21 mouse cellular contexts compared by ENCODE assay signal in the genomic region with DNA sequence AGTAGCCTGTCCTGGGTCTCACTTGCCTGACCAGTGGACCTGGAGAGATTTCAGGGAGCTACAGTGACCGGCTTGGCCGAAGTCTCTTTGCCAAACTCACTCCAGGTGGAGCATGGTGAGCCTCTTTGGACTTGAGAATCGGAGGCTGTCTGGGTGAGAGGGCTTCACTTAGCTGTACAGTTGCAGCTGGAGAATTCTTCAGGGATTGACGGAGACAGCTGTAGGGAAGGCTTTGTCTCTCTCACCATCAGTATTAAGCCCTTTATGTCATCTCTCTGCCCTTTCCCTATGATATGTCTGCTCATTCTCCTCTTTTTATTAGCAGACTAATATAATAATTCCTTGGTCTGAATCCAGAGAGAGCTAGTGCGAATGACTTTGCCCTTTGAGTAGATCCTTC. TPM values are rescaled to one million over a fixed set of nuclear protein-coding genes. Genes with fewer than 3 reads are reported as not detected.
A peak's percentile ranks its signal among the peaks of the same experiment; 100 is the strongest.
DNase-seq lines count a peak whose midpoint lies in the region; ATAC-seq and TF ChIP-seq lines count a peak whose summit lies in the region.
"Had no signal": no experiment of that assay in that cellular context is flagged by ENCODE, and none has a peak within 500 bp of the region (broad histone marks: within the 10 kb centered on the region; RNA-seq: fewer than 3 reads in every experiment).

No protein-coding gene starts in this region.

- no peak for ATAC-seq in intestine, embryonic 15.5 days
- no peak for ATAC-seq in intestine, postnatal 0 days
- no peak for ATAC-seq in embryonic facial prominence, embryonic 13.5 days (ENCODE audit: insufficient number of reproducible peaks, insufficient read depth, low FRiP score, low TSS enrichment, low read depth)
- no peak for ATAC-seq in limb, embryonic 14.5 days (ENCODE audit: low FRiP score, low read depth)
- no peak for ATAC-seq in erythroid progenitor cell, adult 5-6 weeks (replicated peaks; ENCODE audit: low FRiP score, poor library complexity, severe bottlenecking)
- ATAC-seq in CD4-positive, CD25-positive, alpha-beta regulatory T cell, adult 4 months: no peak
- ATAC-seq: forebrain, embryonic 14.5 days; liver, postnatal 0 days; lung, postnatal 0 days had no signal

- no peaks in the 10 kb centered on the region for H3K79me3 ChIP-seq in C2C12 (ENCODE audit: low read depth)

- H3K4me1 ChIP-seq in intestine, embryonic 15.5 days (replicated peaks): 0 out of 2 replicates have a peak, but pooled peaks cover 9% of the 10 kb centered on the region
- H3K4me1 ChIP-seq in intestine, postnatal 0 days (replicated peaks; ENCODE audit: control insufficient read depth, insufficient read depth, low read length): no peaks in the 10 kb centered on the region
- H3K4me1 ChIP-seq in embryonic facial prominence, embryonic 13.5 days: peaks cover 31% of the 10 kb centered on the region
- H3K4me1 ChIP-seq in limb, embryonic 14.5 days (ENCODE audit: control insufficient read depth, insufficient read depth, low read length): 0 out of 2 replicates have a peak, but pooled peaks cover 3% of the 10 kb centered on the region
- H3K4me1 ChIP-seq: midbrain, embryonic 12.5 days had no signal

- no peak overlapping the region for H3K4me2 ChIP-seq in intestine, embryonic 15.5 days (replicated peaks)
- no peak overlapping the region for H3K4me2 ChIP-seq in intestine, postnatal 0 days (replicated peaks; ENCODE audit: low read depth)
- H3K4me2 ChIP-seq in embryonic facial prominence, embryonic 13.5 days: no peak overlapping the region
- H3K4me2 ChIP-seq in limb, embryonic 14.5 days (replicated peaks; ENCODE audit: low read depth, low read length, severe bottlenecking): no peak overlapping the region
- H3K4me2 ChIP-seq: heart, embryonic 12.5 days; hindbrain, embryonic 12.5 days; midbrain, embryonic 12.5 days had no signal

- DNase-seq in limb, embryonic 14.5 days (ENCODE audit: low spot score): peak; percentile 53
- DNase-seq in Muller cell, postnatal 12 days (ENCODE audit: inconsistent ontology term): no peak
- DNase-seq: adrenal gland, postnatal 10 days; cerebellum, adult 18-20 months; cerebellum, postnatal 36 days; heart, postnatal 10 days; kidney, postnatal 4 days; liver, postnatal 0 days; right cerebral cortex, postnatal 14 days had no signal

- TF ChIP-seq POLR2A in limb, embryonic 14.5 days (IDR thresholded peaks at IDR 0.05; ENCODE audit: borderline replicate concordance, extremely low read depth, insufficient read depth, insufficient read length): no peak

- H3K9me3 ChIP-seq in intestine, embryonic 15.5 days: no peaks in the 10 kb centered on the region
- H3K9me3 ChIP-seq in intestine, postnatal 0 days (ENCODE audit: control insufficient read depth): no peaks in the 10 kb centered on the region
- no peaks in the 10 kb centered on the region for H3K9me3 ChIP-seq in embryonic facial prominence, embryonic 13.5 days
- H3K9me3 ChIP-seq in limb, embryonic 14.5 days (ENCODE audit: control insufficient read depth, low read length): no peaks in the 10 kb centered on the region
- H3K9me3 ChIP-seq: heart, embryonic 12.5 days; hindbrain, embryonic 12.5 days; midbrain, embryonic 12.5 days had no signal

- H3K36me3 ChIP-seq in intestine, embryonic 15.5 days: no peaks in the 10 kb centered on the region
- H3K36me3 ChIP-seq in intestine, postnatal 0 days (ENCODE audit: control insufficient read depth, insufficient read depth): no peaks in the 10 kb centered on the region
- H3K36me3 ChIP-seq in C2C12 (ENCODE audit: control insufficient read depth, insufficient read depth): no peaks in the 10 kb centered on the region
- no peaks in the 10 kb centered on the region for H3K36me3 ChIP-seq in embryonic facial prominence, embryonic 13.5 days
- H3K36me3 ChIP-seq in limb, embryonic 14.5 days (ENCODE audit: control insufficient read depth, insufficient read depth, low read length): no peaks in the 10 kb centered on the region
- H3K36me3 ChIP-seq: heart, embryonic 12.5 days; hindbrain, embryonic 12.5 days; midbrain, embryonic 12.5 days had no signal

- H3ac ChIP-seq in C2C12 (ENCODE audit: control insufficient read depth, insufficient read length, low read depth): no peak overlapping the region

- H3K4me3 ChIP-seq in intestine, embryonic 15.5 days (replicated peaks): no peak overlapping the region
- no peak overlapping the region for H3K4me3 ChIP-seq in intestine, postnatal 0 days (ENCODE audit: low read depth, low read length)
- no peak overlapping the region for H3K4me3 ChIP-seq in C2C12 (ENCODE audit: insufficient read depth, poor library complexity, severe bottlenecking)
- H3K4me3 ChIP-seq in embryonic facial prominence, embryonic 13.5 days: no peak overlapping the region
- no peak overlapping the region for H3K4me3 ChIP-seq in limb, embryonic 14.5 days (replicated peaks; ENCODE audit: low read length)
- H3K4me3 ChIP-seq: erythroblast, embryonic 14.5 days; heart, embryonic 12.5 days; hindbrain, embryonic 12.5 days; midbrain, embryonic 12.5 days had no signal

- 63% methylated on average over 5 of the region's 5 CpGs for WGBS in intestine, embryonic 15.5 days
- WGBS in intestine, postnatal 0 days: 79% methylated on average over 5 of the region's 5 CpGs
- WGBS in embryonic facial prominence, embryonic 13.5 days: 73% methylated on average over 5 of the region's 5 CpGs
- WGBS in limb, embryonic 14.5 days: 52% methylated on average over 5 of the region's 5 CpGs

- no peaks in the 10 kb centered on the region for H3K79me2 ChIP-seq in C2C12 (ENCODE audit: control insufficient read depth, insufficient read depth)

- TF ChIP-seq CTCF in intestine, postnatal 0 days (IDR thresholded peaks at IDR 0.05; ENCODE audit: low read depth): no peak
- no peak for TF ChIP-seq CTCF in C2C12 (IDR thresholded peaks at IDR 0.05; ENCODE audit: control insufficient read depth, insufficient read depth, insufficient read length)

- H3K9ac ChIP-seq in intestine, embryonic 15.5 days: no peak overlapping the region
- H3K9ac ChIP-seq in intestine, postnatal 0 days (ENCODE audit: low read depth, low read length): no peak overlapping the region
- no peak overlapping the region for H3K9ac ChIP-seq in embryonic facial prominence, embryonic 13.5 days
- H3K9ac ChIP-seq in limb, embryonic 14.5 days (ENCODE audit: low read depth, low read length, severe bottlenecking): no peak overlapping the region
- H3K9ac ChIP-seq: heart, embryonic 12.5 days; hindbrain, embryonic 12.5 days; liver, postnatal 0 days; midbrain, embryonic 12.5 days had no signal

- H3K27ac ChIP-seq in intestine, embryonic 15.5 days: peak overlapping the region; percentile 32; the same call in 1 of the 2 replicates
- H3K27ac ChIP-seq in intestine, postnatal 0 days (ENCODE audit: low read depth, low read length): no peak overlapping the region
- peak overlapping the region; percentile 51; the same call in 1 of the 2 replicates for H3K27ac ChIP-seq in embryonic facial prominence, embryonic 13.5 days
- peak overlapping the region; percentile 38; the same call in 1 of the 2 replicates for H3K27ac ChIP-seq in limb, embryonic 14.5 days (replicated peaks; ENCODE audit: low read depth, low read length)
- H3K27ac ChIP-seq: hindbrain, embryonic 12.5 days; midbrain, embryonic 12.5 days had no signal

- H3K27me3 ChIP-seq in intestine, embryonic 15.5 days (replicated peaks): no peaks in the 10 kb centered on the region
- no peaks in the 10 kb centered on the region for H3K27me3 ChIP-seq in intestine, postnatal 0 days (replicated peaks; ENCODE audit: control insufficient read depth, insufficient read depth, low read length)
- no peaks in the 10 kb centered on the region for H3K27me3 ChIP-seq in C2C12 (ENCODE audit: control insufficient read depth, insufficient read depth, insufficient read length)
- H3K27me3 ChIP-seq in embryonic facial prominence, embryonic 13.5 days: no peaks in the 10 kb centered on the region
- H3K27me3 ChIP-seq in limb, embryonic 14.5 days (ENCODE audit: control insufficient read depth, insufficient read depth, low read length): no peaks in the 10 kb centered on the region
- H3K27me3 ChIP-seq: hindbrain, embryonic 12.5 days; midbrain, embryonic 12.5 days had no signal

TF ChIP-seq in C2C12, 6 proteins besides CTCF, POLR2A, EP300 and RAD21:
- TF ChIP-seq MYOD1 (IDR thresholded peaks at IDR 0.05; ENCODE audit: control insufficient read depth, insufficient read length, low read depth) (peak; percentile 84), FOSL1 (IDR thresholded peaks at IDR 0.05; ENCODE audit: insufficient read depth, low read length, poor library complexity, severe bottlenecking) (no peak)
TF ChIP-seq in C2C12: peak in this region for 1.

RNA-seq across cellular contexts. Expression of a gene that starts 18.9 kb away (rescaled TPM):
- polyA plus RNA-seq in intestine, embryonic 15.5 days (2015; fragmentation: Nextera tagmentation; extraction: Ambion mirVana): 29.0 and 32.7 TPM in 2 replicates
- polyA plus RNA-seq in intestine, postnatal 0 days (2015; fragmentation: Nextera tagmentation; extraction: Ambion mirVana): 19.9 and 21.0 TPM in 2 replicates
- polyA plus RNA-seq in C2C12 (2012; fragmentation: generic; extraction: Trizol): 12.6 TPM
- 59.5 and 65.0 TPM in 2 replicates for polyA plus RNA-seq in embryonic facial prominence, embryonic 13.5 days (2015; fragmentation: Nextera tagmentation; extraction: Ambion mirVana)
- 39.9 and 56.5 TPM in 2 replicates for polyA plus RNA-seq in limb, embryonic 14.5 days (2012; rRNA removed)
- polyA plus RNA-seq in limb, embryonic 14.5 days (2014; fragmentation: Nextera tagmentation; extraction: Ambion mirVana): 32.5 and 39.4 TPM in 2 replicates
- total RNA-seq in erythroid progenitor cell, adult 5-6 weeks (2015; ENCODE audit: low replicate concordance): 3.8 and 5.8 TPM in 2 replicates
- 4.0 and 5.4 TPM in 2 replicates for total RNA-seq in erythroid progenitor cell, adult 5-6 weeks (2017; ENCODE audit: low replicate concordance)
- 10 to 100 TPM; 12.9 to 19.7 TPM for polyA plus RNA-seq in CD4-positive, CD25-positive, alpha-beta regulatory T cell, adult 4 months (2017; shearing (Covaris generic))
